Mouse (Mus musculus) ZHBTc4 (cell line): ENCODE data around the gene Gm17455.
A peak's percentile ranks its signal among the peaks of the same experiment; 100 is the strongest.

Experiments used
- DNase-seq: peaks from one replicate; pipeline ENCODE4 v3.0.0-alpha.2; 2011; ENCODE audit warnings: low read depth, low spot score

Gene Gm17455

DNA sequence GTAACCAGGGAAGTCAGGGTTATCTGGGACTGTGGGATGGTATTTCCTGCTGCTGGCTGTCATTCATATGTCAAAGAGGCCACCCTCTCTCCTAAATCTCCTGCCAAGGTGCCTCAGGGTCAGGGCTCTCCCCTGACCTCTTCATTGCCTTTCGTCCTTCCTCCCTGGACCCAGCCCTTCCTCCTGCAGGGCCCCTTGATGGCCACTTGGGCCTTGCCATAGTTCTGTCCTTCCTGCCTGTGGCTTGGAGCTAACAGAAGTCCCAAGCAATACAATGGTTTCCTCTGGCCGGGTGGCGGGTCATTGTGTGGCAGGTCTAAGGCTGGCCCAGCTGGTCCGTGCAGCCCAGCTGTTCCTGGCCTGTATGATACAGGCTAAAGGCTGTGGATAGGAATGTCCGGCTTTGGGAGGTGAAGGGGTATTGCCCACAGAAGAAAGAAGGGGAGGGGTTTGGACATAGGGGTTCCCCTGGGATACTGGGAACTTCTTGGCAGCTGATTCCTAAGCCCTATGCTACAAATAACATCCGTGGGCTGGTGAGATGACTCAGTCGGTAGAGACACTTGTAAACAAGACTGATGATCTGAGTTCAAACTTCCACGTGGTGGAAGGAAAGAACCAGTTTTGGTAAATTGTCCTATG lies 25.5 kb upstream of the Gm17455 start:
- DNase-seq = no peak

DNA sequence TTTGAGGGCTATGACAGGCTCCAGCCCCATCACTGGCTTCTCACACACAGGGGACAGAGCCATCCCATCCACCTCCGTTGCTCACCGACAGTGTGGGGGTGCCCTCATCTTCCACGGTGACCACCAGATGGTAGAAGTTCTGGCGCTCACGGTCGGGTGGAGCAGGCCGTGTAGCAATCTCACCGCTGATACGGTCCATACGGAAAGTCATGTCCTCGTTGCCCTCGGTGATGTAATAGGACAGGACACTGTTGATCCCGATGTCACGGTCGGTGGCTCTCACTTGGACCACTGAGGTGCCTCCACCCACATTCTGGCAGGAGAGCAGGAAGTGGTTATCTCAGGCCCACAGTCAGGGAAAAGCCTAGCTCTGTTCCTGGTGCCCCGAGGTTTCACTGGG lies 22.8 kb upstream of the Gm17455 start:
- no peak for DNase-seq

DNA sequence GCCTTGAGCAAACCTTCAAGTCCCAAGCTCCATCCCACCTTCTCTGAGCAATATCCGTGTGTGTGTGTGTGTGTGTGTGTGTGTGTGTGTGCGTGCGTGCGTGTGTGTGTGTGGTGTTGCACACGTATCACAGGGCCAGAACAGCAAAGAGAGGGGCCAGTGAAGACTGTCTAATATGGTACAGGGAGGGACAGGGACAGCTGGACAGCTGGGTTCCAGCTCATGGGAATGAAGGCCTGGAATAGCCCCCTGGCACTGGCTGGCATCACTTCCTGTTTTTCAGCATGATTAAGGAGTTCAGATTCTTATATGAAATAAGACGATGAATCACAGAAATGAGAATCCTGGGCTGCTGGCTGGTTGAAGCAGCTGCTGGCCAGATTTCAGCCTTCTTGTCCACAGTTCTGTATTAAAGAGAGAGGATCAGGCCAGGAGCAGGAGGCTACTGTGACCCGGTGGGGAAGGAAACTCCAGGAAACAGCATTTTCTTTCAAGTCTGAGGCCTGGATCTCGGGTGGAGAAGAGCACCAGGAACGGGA lies 20.0 kb upstream of the Gm17455 start:
- DNase-seq = no peak

DNA sequence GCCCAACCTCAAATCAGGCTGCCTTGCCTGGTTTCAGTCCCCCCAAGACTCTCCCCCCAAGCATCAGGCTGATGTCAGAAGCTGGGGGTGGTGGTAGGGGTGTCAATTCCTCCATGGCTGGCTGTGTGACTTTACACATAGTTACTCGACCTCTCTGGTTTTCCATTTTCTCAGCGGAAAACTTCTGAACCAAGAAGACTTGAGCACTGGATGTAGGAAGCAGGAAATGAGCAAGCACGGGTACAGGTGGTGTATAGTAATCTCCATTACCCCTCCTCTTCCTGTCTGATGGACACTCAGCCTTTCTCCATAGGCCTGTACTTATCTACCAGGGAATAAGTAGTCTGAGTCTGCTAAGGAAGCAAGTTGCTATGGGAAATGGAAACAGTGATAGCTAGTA lies 19.3 kb upstream of the Gm17455 start:
- no peak for DNase-seq

DNA sequence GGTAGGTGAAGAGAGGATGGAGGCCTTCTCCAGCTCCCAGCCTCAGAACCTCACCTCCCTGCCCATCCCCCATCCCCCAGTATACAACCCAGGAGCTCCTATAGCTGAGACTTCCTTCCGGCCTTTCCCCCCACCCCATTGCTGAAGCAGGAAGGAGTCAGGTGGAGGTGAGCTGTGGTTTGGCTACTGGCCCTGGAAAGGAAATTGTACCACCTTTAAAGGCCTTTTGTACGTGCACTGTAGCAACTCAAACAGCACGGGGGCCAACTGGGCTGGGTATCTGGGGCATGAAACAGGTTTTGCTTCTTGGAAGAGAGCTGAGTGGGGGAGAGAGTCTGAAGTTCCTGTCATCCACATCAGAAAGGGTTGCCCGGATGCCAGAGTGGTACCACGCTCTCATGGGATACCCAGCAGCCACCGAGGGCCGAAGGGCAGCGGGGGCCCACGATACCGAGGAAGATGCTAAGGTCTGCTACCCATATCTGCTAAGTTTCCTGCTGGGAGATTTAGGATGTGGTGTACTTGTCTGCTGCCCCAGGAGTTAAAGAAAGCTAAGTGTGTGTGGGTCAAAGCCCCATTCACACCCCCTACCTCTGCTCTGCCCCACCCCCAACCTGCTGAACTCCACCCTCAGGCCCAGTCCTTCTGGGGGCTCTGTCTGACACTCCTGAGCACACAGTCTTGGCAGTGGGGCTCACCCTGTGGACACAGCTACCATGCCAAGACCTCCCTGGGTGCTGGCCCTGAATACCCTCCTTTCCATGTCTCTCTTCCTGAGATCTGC lies 18.2 kb upstream of the Gm17455 start:
- no peak for DNase-seq

DNA sequence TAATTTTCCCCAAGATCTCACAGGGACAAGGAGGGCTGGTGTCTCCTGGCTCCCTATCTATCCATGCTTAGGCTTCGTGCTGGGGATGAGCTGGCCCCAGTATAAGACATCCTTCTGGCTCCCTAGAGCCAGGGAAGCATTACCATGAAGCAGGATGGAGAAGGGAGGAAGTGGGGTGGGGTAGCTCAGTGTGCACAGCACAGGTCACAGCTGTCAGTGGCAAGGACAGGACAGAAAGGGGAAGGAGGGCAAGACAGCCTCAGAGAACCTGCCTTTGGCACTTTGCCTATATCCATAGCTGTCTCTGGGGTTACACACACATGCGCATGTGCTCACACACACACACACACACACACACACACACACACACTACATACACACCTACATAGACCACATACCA lies 11.2 kb upstream of the Gm17455 start:
- DNase-seq = no peak

DNA sequence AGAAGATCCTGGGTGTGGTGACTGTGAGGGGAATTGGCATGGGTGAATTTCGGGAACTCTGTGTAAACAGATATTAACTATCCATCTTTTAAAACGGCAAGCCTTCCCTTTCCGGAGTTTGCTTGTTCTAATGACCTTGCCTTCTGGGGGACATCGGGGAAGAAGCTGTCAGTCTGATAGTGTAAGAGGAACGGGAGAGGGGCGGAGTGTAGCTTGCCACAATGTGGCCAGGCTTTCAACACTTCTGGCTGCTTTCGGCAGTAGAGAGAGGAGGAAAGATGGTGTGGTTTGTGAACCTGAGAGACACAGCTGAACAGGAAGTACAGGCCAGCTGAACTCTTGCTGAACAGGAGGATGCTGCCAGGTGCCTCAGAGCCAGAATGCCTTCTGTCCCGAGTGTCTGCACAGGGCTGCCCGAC lies 10.1 kb upstream of the Gm17455 start:
- DNase-seq = no peak

DNA sequence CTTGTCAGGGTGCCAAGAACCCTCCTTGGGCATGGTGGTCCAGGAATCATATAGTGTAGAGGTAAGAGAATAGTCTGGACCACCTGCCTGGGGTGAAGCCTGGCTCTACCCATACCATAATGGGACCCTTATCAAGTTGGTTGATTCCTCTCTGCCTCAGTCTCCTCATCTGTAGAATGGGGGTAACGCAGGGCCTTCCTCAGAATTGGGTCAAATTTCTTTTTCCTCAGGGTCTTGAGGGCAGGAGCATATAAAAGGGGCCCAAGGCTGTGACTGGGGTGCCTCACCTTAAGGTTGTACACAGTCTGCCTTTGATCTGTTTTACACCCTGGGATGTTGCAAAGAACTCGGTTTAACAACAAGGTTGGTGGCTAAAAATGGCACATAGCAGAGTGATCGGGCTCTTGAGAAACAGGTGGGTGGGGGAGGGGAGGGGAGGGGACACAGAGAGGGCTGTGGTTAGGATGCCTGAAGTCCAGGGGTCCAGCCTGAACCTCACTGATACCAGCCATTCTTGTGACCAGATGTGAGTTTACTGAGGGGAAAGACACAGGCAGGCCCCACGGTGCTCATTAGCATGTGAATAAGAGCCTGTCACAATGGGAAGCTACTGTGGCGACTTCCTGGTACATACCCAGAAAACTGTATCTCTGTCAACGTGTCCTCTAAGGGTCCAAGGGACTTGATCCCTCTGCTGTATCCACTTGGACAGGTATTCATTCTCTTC lies 9.2 kb upstream of the Gm17455 start:
- peak; percentile 51 for DNase-seq

DNA sequence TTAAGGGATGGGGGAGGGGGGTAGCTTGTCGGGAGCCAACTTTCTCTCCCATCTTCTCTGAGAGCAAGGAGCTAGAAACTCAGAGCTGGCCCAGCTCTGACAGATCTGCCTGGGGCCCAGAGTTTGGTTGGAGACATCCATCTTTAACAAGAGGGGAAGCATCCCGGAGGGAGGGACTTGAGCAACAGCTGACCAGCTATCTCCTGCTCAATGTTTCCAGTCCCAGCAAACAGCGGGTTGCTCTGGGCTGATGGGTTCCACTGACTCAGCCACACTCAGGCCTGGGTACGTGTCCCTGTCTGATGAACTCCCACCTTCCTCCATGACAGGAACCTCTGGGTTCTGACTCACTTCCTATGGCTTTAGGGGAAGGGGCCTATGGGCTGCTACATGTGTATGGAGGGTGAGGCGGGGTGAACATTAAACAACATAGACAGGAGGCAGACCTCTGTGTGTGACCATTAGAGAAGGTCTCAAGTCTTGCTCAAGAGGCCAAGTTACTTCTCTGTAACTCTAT lies 8.6 kb upstream of the Gm17455 start:
- DNase-seq = no peak

DNA sequence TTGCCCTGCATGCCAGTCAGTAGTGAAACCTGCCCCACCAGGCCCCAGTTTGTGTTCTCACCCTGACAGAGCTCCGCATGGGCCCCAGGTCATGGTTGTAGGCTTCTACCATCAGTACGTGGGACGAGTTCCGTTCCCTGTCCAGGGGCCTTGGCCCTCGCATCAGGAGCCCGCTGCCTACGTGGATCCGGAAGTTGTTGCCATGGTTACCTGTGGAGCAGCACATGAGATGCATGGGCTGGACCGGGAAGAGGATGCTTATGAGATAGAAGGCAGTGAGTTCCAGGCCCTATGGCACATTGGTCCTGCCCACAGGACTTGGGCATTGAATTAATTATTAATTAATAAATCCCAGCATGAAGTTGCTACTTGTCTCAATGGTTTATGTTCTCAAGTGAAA lies 7.9 kb upstream of the Gm17455 start:
- DNase-seq = no peak

DNA sequence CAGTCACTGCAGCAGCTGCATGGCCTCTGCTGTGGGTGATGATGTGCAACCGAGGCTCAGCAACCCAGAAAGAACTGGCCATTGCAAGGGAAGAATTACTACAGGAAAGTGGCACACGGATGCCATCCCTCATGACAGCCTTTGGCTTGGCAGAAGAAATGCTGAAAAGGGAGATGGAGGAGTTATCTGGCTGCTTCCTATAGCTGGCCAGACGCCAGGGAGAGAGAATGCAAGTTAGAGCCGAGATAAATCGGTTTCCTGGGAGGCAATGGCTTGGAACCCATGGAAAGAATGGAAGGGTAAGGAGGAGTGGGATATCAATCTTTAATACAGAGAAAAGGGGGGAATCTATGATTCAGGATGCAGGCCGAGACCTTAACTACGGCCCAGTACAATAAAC lies 4.6 kb upstream of the Gm17455 start:
- DNase-seq = no peak

DNA sequence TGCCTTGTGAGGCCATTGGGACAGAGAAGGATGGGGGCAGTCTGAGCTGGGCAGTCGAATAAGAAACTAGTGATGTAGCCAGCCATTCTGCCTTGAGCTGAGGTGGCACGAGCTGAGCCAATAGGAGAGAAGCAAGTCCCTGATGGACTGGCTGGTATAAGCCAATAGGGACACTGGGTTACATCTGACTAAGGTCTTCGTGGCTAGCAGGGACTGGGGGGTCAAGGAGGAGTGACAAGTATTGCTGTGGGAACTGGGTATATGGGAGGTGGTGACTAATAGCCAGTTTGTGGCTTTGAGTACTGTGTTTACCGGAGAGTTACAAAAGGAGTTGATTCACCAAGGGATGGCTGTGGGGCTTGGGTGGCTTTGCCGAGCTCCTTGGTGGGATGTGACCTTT lies 3.9 kb upstream of the Gm17455 start:
- DNase-seq = no peak

DNA sequence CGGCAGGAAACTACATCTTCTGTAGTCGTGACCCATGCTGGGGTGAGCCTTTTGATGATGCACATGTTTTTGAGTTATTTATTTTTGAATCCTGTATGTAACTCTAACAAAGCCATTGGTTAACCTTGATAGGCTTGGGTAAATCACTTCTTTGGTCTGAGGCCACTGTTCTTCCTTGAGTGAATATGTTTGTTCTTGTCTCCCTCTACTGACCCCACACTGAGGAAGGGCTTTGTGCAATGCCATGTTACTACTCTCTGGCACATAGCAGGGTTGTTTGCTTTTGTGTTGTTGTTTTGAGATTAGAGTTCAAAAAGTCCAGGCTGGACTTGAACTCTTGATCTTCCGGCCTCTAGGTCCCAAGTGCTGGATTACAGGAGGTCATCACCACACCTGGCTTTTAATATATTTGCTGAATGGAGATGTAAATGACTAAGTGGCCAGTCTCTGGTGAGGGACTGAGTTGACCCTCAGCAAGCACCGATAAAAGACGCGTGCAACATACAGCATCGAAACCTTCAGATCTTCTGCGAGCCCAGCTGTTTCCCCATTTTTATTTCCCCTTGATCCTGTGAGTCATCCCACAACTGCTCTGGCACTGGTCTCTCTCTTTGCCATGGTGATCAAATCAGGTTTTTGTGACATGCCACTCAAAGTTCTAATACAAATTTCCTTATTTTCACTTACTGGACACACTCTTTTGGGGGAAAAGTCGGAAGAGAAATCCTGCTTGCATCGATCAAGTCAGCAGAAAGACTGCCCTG lies 1.3 kb upstream of the Gm17455 start:
- DNase-seq = no peak

DNA sequence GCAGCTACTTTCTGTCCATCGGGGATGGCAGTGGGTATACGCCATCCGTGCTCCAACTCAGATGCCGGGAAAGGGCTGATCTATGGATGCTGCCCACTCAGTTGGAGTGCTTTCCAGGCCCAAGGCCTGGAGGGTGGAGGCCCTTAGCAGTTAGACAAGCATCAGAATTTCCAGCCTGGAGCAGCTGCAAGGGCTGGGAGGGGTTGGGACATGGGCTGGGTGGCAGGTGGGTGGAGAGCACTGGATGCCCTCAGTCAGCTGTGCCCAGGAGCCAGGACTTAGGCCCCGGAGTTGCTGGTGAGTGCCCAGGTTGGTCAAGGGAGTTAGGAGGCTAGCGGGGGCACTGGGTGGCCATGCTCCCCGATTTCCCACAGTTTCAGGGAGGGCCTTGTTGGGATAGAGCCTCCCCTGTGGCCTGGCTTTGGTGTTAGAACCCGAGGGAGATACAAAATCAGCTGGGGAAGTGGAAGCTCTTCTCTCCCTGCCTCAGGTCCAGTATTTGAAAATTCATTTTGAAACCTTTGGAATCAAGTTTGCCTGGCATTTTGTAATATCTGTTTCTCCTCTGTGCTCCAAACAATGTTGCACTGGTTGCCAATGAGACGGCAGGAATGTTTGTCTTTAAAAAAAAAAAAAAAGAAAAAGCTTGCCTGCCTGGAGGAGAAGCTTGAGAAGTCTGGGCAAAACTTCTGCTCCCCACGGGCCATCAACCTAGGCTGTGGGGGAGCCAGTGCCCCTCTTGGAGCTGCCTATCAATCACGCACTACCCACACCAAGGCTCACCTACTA lies 1.2 kb downstream of the Gm17455 start:
- no peak for DNase-seq

DNA sequence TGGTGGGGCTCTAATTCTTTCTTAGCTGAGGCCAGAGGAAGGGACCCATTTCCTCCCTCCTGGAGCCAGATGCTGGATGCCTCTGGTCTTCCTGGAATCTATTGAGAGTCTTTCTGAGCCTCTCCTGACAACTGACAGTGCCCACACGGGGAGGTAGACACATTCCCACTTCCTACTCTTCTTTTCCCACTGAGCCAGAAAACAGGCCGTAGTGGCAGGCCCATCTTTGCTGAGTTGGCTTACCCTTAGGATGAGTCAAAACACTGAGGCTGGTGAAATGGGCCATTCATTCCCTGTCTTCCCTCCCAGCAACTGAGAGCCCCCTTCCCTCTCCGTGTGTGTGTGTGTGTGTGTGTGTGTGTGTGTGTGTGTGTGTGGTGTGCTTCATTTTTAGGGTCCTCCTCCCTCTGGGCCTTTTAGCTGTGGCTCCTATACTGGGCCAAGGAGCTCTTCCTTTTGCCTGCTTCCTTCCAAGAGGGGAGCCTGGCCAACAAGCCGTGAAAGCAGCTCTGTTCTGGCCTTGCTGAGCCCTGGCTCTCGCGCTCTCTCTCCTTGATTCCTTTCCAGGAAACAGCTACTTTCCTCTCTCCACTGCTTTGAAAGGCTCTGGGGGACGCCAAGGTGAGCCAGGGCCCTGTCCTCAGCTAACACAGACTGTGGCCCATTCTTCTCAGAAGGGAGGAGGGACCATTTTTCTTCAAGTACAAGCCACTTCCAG lies 6.1 kb downstream of the Gm17455 start:
- no peak for DNase-seq

DNA sequence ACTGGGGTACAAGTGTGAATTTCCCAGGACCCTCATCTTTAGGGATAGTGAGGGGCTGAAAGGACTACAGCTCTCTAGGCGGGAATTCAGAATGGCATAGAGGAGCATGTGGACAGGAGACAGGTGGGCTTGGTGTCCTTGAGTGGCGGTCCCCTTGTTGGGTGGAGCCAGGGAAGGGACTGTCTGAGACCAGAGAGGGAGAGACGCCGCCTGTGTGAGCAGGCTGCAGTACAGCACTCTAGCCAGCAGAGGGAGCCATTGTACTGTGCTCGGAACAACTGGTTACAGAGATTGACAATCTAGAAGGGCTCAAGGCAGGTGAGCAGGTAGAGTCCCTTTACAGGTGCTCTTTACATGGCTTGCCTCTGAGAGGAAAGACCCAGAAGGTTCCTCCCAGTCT lies 8.3 kb downstream of the Gm17455 start:
- peak; percentile 70 for DNase-seq

DNA sequence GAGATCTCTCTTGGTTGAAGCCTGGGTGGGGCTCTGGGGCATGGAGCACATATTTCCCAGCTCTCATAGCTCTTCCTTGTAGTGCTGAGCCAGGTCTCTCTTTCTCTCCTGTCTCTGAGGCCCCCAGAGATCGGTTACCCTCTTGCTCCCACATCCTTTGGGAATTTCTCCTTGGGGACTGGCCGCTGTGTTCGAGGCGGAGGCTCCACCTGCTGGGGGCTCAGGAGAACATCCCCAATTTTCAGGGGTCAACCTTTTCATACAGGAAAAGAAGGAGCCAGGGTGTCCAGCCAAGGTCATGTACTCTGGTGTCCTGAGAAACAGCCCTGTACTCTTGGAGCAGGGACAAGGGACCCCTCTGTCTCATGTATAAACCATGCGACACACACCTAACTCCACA lies 12.3 kb downstream of the Gm17455 start:
- peak; percentile 33 for DNase-seq

DNA sequence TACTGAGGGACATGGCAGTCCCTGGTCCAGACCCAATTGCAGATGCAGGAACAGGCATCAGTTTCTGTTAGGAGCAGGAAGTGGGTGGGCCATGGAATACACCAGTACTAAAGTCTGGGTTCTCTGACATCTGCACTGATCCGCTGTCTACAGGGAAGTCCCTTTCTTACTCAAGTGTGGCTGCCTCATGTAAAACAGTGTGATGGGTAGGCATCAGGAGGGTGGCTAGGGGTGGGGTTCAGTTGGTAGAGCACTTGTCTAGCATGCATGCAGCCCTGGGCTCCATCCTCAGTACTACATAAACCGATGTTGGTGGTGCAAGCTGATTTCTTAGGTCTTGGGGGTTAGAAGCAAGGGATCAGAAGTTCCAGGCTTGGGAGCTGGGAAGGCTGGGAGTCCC lies 14.2 kb downstream of the Gm17455 start:
- DNase-seq = no peak

DNA sequence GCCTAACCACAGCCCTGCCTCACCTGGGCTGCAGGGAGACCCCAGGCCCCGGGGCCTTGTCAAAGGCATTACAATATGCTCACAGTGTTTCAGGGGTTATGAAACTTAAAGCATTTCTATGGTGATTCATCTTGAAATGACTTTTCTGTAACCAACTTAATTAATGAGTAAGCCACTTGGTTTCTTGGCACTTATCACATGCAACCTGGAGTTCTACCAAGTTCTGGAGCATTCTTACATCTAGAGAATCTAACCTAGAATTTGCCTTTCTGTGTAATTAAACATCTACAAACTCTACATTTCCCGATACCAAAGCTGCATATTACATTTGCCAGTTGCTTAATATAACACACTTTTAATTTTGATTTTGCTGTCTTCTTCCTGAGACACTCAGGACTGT lies 17.5 kb downstream of the Gm17455 start:
- no peak for DNase-seq

DNA sequence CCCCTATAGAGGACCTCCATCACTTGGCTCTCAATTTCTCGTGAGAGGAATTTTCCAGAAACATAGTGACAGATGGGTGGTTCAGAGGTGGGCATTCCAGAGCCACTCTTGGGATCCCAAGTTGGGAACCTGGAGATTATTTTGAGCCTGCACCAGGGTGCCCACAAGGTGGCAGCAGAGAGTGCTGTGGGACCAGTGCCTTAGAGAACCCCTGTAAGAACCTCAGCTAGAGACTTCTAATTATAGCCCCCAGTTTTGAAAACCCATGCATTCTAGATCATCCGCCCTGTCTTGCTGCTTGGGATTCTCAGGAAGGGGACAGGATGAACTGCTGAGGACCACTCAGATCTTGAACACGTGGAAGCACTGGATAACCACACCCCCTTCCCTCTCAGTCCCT lies 18.6 kb downstream of the Gm17455 start:
- DNase-seq = peak; percentile 77
